Mouse (Mus musculus) heart, embryonic 16.5 days (tissue): ENCODE data around the gene Selenos. TPM values are rescaled to one million over a fixed set of nuclear protein-coding genes. Genes with fewer than 3 reads are reported as not detected.
A peak's percentile ranks its signal among the peaks of the same experiment; 100 is the strongest.

ENCODE experiments used
- ATAC-seq: fragments of 200-750 bp; cut with Nextera tagmentation; replicated peaks from 2 replicates; pipeline ENCODE4 v1.8.0; 2017; ENCODE audit warnings: moderate number of reproducible peaks; ENCODE audit not compliant: insufficient read depth, low FRiP score; ENCODE audit errors: extremely low read depth
- H3K27ac ChIP-seq: fragments of 300-500 bp; sonication (generic); 2 replicates; pipeline ENCODE4 v1.5.1; 2014; ENCODE audit warnings: mild to moderate bottlenecking, low read length, control low read depth, moderate library complexity
- H3K27me3 ChIP-seq: fragments of 300-500 bp; sonication (generic); 2 replicates; pipeline ENCODE4 v1.6.1; 2014; ENCODE audit warnings: low read length, mixed read lengths; ENCODE audit not compliant: control insufficient read depth, insufficient read depth
- H3K36me3 ChIP-seq: fragments of 300-500 bp; sonication (generic); 2 replicates; pipeline ENCODE4 v1.6.1; 2014; ENCODE audit not compliant: control insufficient read depth, insufficient read depth
- H3K4me1 ChIP-seq: fragments of 300-500 bp; sonication (generic); 2 replicates; pipeline ENCODE4 v1.6.1; 2014; ENCODE audit warnings: low read length, mixed read lengths; ENCODE audit not compliant: control insufficient read depth, insufficient read depth
- H3K4me2 ChIP-seq: fragments of 300-500 bp; sonication (generic); 2 replicates; pipeline ENCODE4 v1.6.1; 2014; ENCODE audit warnings: low read depth, mild to moderate bottlenecking, control low read depth, low read length
- H3K4me3 ChIP-seq: fragments of 300-500 bp; sonication (generic); 2 replicates; pipeline ENCODE4 v1.5.1; 2014; ENCODE audit warnings: mild to moderate bottlenecking, control low read depth, low read length
- H3K9ac ChIP-seq: fragments of 300-500 bp; sonication (generic); 2 replicates; pipeline ENCODE4 v1.6.1; 2014; ENCODE audit warnings: low read length, control low read depth
- H3K9me3 ChIP-seq: fragments of 300-500 bp; sonication (generic); replicated peaks from 2 replicates; pipeline ENCODE4 v1.6.1; 2016; ENCODE audit warnings: low read length; ENCODE audit not compliant: control insufficient read depth
- WGBS: fragments of 180-500 bp; shearing (Covaris S2); extraction: QIAGEN DNeasy Blood & Tissue Kit; methylation state at CpG from one replicate; pipeline ENCODE4 v1.1.7; 2014; 5-methylcytosine and 5-hydroxymethylcytosine counted together
- polyA plus RNA-seq: library from polyadenylated mRNA; unstranded; fragments of >200 nt; fragmentation: Nextera tagmentation; extraction: Ambion mirVana; gene quantifications from 2 replicates; pipeline ENCODE4 v1.2.1, GENCODE M21; 2015

The Selenos gene
- polyA plus RNA-seq, 1 experiment from 2014 or later, result 75.8 TPM

GRCm38 (mm10) chr7:66094141-66094540, 14.7 kb downstream of the Selenos start:
- Histone ChIP-seq H3K4me3 (no peak overlapping the region), H3K27ac (no peak overlapping the region), H3K4me1 (no peaks in the 10 kb centered on the region), H3K4me2 (no peak overlapping the region), H3K36me3 (peaks cover 17% of the 10 kb centered on the region), H3K27me3 (no peaks in the 10 kb centered on the region), H3K9ac (no peak overlapping the region), H3K9me3 (no peaks in the 10 kb centered on the region)
- 69% methylated on average over 5 of the region's 5 CpGs for WGBS
- no peak for ATAC-seq

GRCm38 (mm10) chr7:66098803-66099202, 19.4 kb downstream of the Selenos start:
- H3K36me3 ChIP-seq, result no peaks in the 10 kb centered on the region
- no peak overlapping the region for H3K27ac ChIP-seq
- no peak overlapping the region for H3K9ac ChIP-seq
- WGBS, result 81% methylated on average over 7 of the region's 7 CpGs
- no peak overlapping the region for H3K4me3 ChIP-seq
- ATAC-seq, result no peak
- no peaks in the 10 kb centered on the region for H3K27me3 ChIP-seq
- H3K4me1 ChIP-seq, result no peaks in the 10 kb centered on the region
- no peak overlapping the region for H3K4me2 ChIP-seq
- no peaks in the 10 kb centered on the region for H3K9me3 ChIP-seq

- no peak overlapping the region for H3K27ac ChIP-seq
- no peak overlapping the region for H3K4me3 ChIP-seq
- no peaks in the 10 kb centered on the region for H3K36me3 ChIP-seq
- H3K27me3 ChIP-seq, result no peaks in the 10 kb centered on the region
- H3K9me3 ChIP-seq, result no peaks in the 10 kb centered on the region
- no peak overlapping the region for H3K4me2 ChIP-seq
- peaks cover 7% of the 10 kb centered on the region for H3K4me1 ChIP-seq
- H3K9ac ChIP-seq, result no peak overlapping the region
- 2% methylated on average over 4 of the region's 4 CpGs for WGBS
- ATAC-seq, result no peak
Measured at GRCm38 (mm10) chr7:66101866-66102265, 22.4 kb downstream of the Selenos start.

GRCm38 (mm10) chr7:66104531-66104930, 25.1 kb downstream of the Selenos start:
- no peak overlapping the region for H3K4me3 ChIP-seq
- no peak overlapping the region for H3K4me2 ChIP-seq
- peaks cover 13% of the 10 kb centered on the region for H3K4me1 ChIP-seq
- no peaks in the 10 kb centered on the region for H3K36me3 ChIP-seq
- H3K9me3 ChIP-seq, result no peaks in the 10 kb centered on the region
- no peak overlapping the region for H3K9ac ChIP-seq
- 87% methylated on average over 5 of the region's 5 CpGs for WGBS
- no peak for ATAC-seq
- H3K27me3 ChIP-seq, result no peaks in the 10 kb centered on the region
- no peak overlapping the region for H3K27ac ChIP-seq

GRCm38 (mm10) chr7:66105771-66106170, 26.3 kb downstream of the Selenos start:
- Histone ChIP-seq H3K4me3 (no peak overlapping the region), H3K36me3 (no peaks in the 10 kb centered on the region), H3K9me3 (no peaks in the 10 kb centered on the region), H3K27ac (no peak overlapping the region), H3K9ac (no peak overlapping the region), H3K4me1 (peaks cover 15% of the 10 kb centered on the region), H3K4me2 (no peak overlapping the region), H3K27me3 (no peaks in the 10 kb centered on the region)
- 49% methylated on average over 4 of the region's 4 CpGs for WGBS
- ATAC-seq, result no peak

- 60% methylated on average over 7 of the region's 7 CpGs for WGBS
- H3K9ac ChIP-seq, result no peak overlapping the region
- H3K4me1 ChIP-seq, result peaks cover 20% of the 10 kb centered on the region
- H3K9me3 ChIP-seq, result no peaks in the 10 kb centered on the region
- H3K27me3 ChIP-seq, result no peaks in the 10 kb centered on the region
- H3K4me2 ChIP-seq, result no peak overlapping the region
- no peak overlapping the region for H3K27ac ChIP-seq
- no peak overlapping the region for H3K4me3 ChIP-seq
- ATAC-seq, result no peak
- no peaks in the 10 kb centered on the region for H3K36me3 ChIP-seq
Measured at GRCm38 (mm10) chr7:66106581-66107056, 27.2 kb downstream of the Selenos start.

GRCm38 (mm10) chr7:66107206-66107605, 27.8 kb downstream of the Selenos start:
- Histone ChIP-seq H3K36me3 (no peaks in the 10 kb centered on the region), H3K9me3 (no peaks in the 10 kb centered on the region), H3K27me3 (no peaks in the 10 kb centered on the region), H3K4me1 (peaks cover 24% of the 10 kb centered on the region), H3K9ac (no peak overlapping the region), H3K27ac (no peak overlapping the region), H3K4me2 (no peak overlapping the region), H3K4me3 (no peak overlapping the region)
- 52% methylated on average over 11 of the region's 11 CpGs for WGBS
- ATAC-seq, result no peak

- 12% methylated on average over 7 of the region's 7 CpGs for WGBS
- Histone ChIP-seq H3K4me1 (peaks cover 26% of the 10 kb centered on the region), H3K27ac (no peak overlapping the region), H3K4me2 (no peak overlapping the region), H3K36me3 (no peaks in the 10 kb centered on the region), H3K9me3 (no peaks in the 10 kb centered on the region), H3K4me3 (no peak overlapping the region), H3K27me3 (no peaks in the 10 kb centered on the region), H3K9ac (no peak overlapping the region)
- ATAC-seq, result no peak
Measured at GRCm38 (mm10) chr7:66107930-66108329, 28.5 kb downstream of the Selenos start.

GRCm38 (mm10) chr7:66108961-66109854, 29.8 kb downstream of the Selenos start, which contains the start of gene Chsy1:
TSS of gene Chsy1 (plus strand) at chr7:66109515.
- H3K9ac ChIP-seq, result peak within 1 kb of the TSS; percentile 87
- WGBS, result under 1% methylated on average over 70 of the region's 123 CpGs
- H3K27ac ChIP-seq, result peak within 1 kb of the TSS; percentile 87
- H3K9me3 ChIP-seq, result no peaks in the 10 kb centered on the region
- no peaks in the 10 kb centered on the region for H3K27me3 ChIP-seq
- peak within 1 kb of the TSS; percentile 81 for H3K4me3 ChIP-seq
- H3K4me2 ChIP-seq, result peak within 1 kb of the TSS; percentile 95
- peak; percentile 87 for ATAC-seq
- peaks cover 36% of the 10 kb centered on the region for H3K4me1 ChIP-seq
- H3K36me3 ChIP-seq, result no peaks in the 10 kb centered on the region; the same call in 1 of the 2 replicates
